In genomic region chr7:119744321-119744720, GRCm38 (mm10) we compare ENCODE assay signal across 8 mouse cellular contexts. TPM values are rescaled to one million over a fixed set of nuclear protein-coding genes. Genes with fewer than 3 reads are reported as not detected.
DNase-seq lines count a peak whose midpoint lies in the region; ATAC-seq and TF ChIP-seq lines count a peak whose summit lies in the region.

No protein-coding gene starts in this region.

- 0 out of 2 replicates have a peak, but pooled peaks cover 3% of the 10 kb centered on the region for H3K4me1 ChIP-seq in hindbrain, embryonic 14.5 days (replicated peaks; ENCODE audit: control insufficient read depth, insufficient read depth, low read length)

- no peak overlapping the region for H3K27ac ChIP-seq in left cerebral cortex, adult 2 months
- H3K27ac ChIP-seq in hindbrain, embryonic 14.5 days: no peak overlapping the region

- no peak overlapping the region for H3K4me3 ChIP-seq in left cerebral cortex, adult 2 months
- no peak overlapping the region for H3K4me3 ChIP-seq in hindbrain, embryonic 14.5 days (replicated peaks; ENCODE audit: low read length)

- H3K27me3 ChIP-seq in hindbrain, embryonic 14.5 days (ENCODE audit: control insufficient read depth, insufficient read depth, low read length): no peaks in the 10 kb centered on the region

- H3K36me3 ChIP-seq in hindbrain, embryonic 14.5 days (replicated peaks; ENCODE audit: control insufficient read depth, insufficient read depth): no peaks in the 10 kb centered on the region

- H3K4me2 ChIP-seq in hindbrain, embryonic 14.5 days (replicated peaks): peak overlapping the region; percentile 28; the same call in 1 of the 2 replicates

- intact Hi-C loops in left cerebral cortex, adult 2 months (cut with DNase I): no loop called here
- intact Hi-C loops in left cerebral cortex, postnatal 10 days (cut with DNase I): no loop called here
- intact Hi-C loops in gastrocnemius, postnatal 36 days (cut with DNase I): loop anchor here (5.0 kb wide), 1 partner anchor 1823 kb away; no protein-coding TSS in a partner anchor

- no peak for ATAC-seq in hindbrain, embryonic 14.5 days (ENCODE audit: low FRiP score)
- ATAC-seq in megakaryocyte, adult 5-6 weeks (ENCODE audit: poor library complexity, severe bottlenecking): peak; percentile 66

- no peak for DNase-seq in left cerebral cortex, adult 2 months (ENCODE audit: extremely low spot score in 1 of 2, low spot score in 2 of 2)
- DNase-seq in left cerebral cortex, postnatal 10 days (ENCODE audit: extremely low spot score in 1 of 2, low spot score in 2 of 2): no peak
- DNase-seq in c-Kit-positive CD71-positive TER-119-positive erythroid progenitor cells, embryonic 14.5 days (ENCODE audit: low spot score): peak; percentile 18
- no peak for DNase-seq in hindbrain, embryonic 14.5 days (ENCODE audit: low spot score)
- DNase-seq in thymus, postnatal 14 days: peak; percentile 22
- DNase-seq in cerebellum, adult 8-10 months: no peak
- DNase-seq in gastrocnemius, postnatal 36 days: no peak

- WGBS in hindbrain, embryonic 14.5 days: 10% methylated on average over 34 of the region's 34 CpGs

- H3K9me3 ChIP-seq in hindbrain, embryonic 14.5 days (ENCODE audit: control insufficient read depth, low read length): no peaks in the 10 kb centered on the region

- peak; percentile 10; the same call in 1 of the 2 replicates for TF ChIP-seq CTCF in left cerebral cortex, adult 2 months (IDR thresholded peaks at IDR 0.05)

- no peak overlapping the region for H3K9ac ChIP-seq in hindbrain, embryonic 14.5 days

RNA-seq across cellular contexts. Expression of gene Acsm3, which starts 16.4 kb away (rescaled TPM):
- not detected for total RNA-seq in left cerebral cortex, adult 2 months (2021)
- total RNA-seq in left cerebral cortex, postnatal 10 days (2021): not detected
- polyA plus RNA-seq in hindbrain, embryonic 14.5 days (2014; fragmentation: Nextera tagmentation; extraction: Ambion mirVana): 0.18 TPM in 1 of 2 replicates, not detected in the other
- total RNA-seq in megakaryocyte, adult 5-6 weeks (2015): not detected in 2 replicates
- 0.20 TPM in 1 of 2 replicates, not detected in the other for total RNA-seq in megakaryocyte, adult 5-6 weeks (2017)
- total RNA-seq in gastrocnemius, postnatal 36 days (2021): under 1 TPM; 0.25 to 0.54 TPM

RNA-seq across cellular contexts. Expression of gene Thumpd1, which starts 23.7 kb away (rescaled TPM):
- 10 to 100 TPM; 43.0 to 44.6 TPM for total RNA-seq in left cerebral cortex, adult 2 months (2021)
- total RNA-seq in left cerebral cortex, postnatal 10 days (2021): 10 to 100 TPM; 42.0 to 43.7 TPM
- polyA plus RNA-seq in hindbrain, embryonic 14.5 days (2014; fragmentation: Nextera tagmentation; extraction: Ambion mirVana): 76.7 and 87.9 TPM in 2 replicates
- total RNA-seq in megakaryocyte, adult 5-6 weeks (2015): 12.7 and 15.1 TPM in 2 replicates
- 36.2 and 38.1 TPM in 2 replicates for total RNA-seq in megakaryocyte, adult 5-6 weeks (2017)
- 10 to 100 TPM; 11.4 to 15.9 TPM for total RNA-seq in gastrocnemius, postnatal 36 days (2021)

RNA-seq across cellular contexts. Expression of gene Rexo5, which starts 49.5 kb away (rescaled TPM):
- total RNA-seq in left cerebral cortex, adult 2 months (2021): 1 to 10 TPM in 1 of 2 experiments, under 1 TPM in 1; 0.47 to 1.9 TPM
- total RNA-seq in left cerebral cortex, postnatal 10 days (2021): 1 to 10 TPM; 1.2 to 2.6 TPM
- 9.1 and 10.1 TPM in 2 replicates for polyA plus RNA-seq in hindbrain, embryonic 14.5 days (2014; fragmentation: Nextera tagmentation; extraction: Ambion mirVana)
- 23.1 and 31.6 TPM in 2 replicates for total RNA-seq in megakaryocyte, adult 5-6 weeks (2015)
- total RNA-seq in megakaryocyte, adult 5-6 weeks (2017): 24.5 and 38.9 TPM in 2 replicates
- total RNA-seq in gastrocnemius, postnatal 36 days (2021): 1 to 10 TPM in 1 of 2 experiments, under 1 TPM in 1; 0.54 to 1.6 TPM

RNA-seq across cellular contexts. Expression of gene Eri2, which starts 49.5 kb away (rescaled TPM):
- total RNA-seq in left cerebral cortex, adult 2 months (2021): 1 to 10 TPM; 8.2 to 8.8 TPM
- 1 to 10 TPM; 8.7 to 9.0 TPM for total RNA-seq in left cerebral cortex, postnatal 10 days (2021)
- polyA plus RNA-seq in hindbrain, embryonic 14.5 days (2014; fragmentation: Nextera tagmentation; extraction: Ambion mirVana): 16.6 and 20.7 TPM in 2 replicates
- total RNA-seq in megakaryocyte, adult 5-6 weeks (2015): 17.0 and 18.0 TPM in 2 replicates
- total RNA-seq in megakaryocyte, adult 5-6 weeks (2017): 7.6 and 10.2 TPM in 2 replicates
- total RNA-seq in gastrocnemius, postnatal 36 days (2021): 1 to 10 TPM in 1 of 2 experiments, under 1 TPM in 1; 0.54 to 1.5 TPM

RNA-seq across cellular contexts. Expression of gene Acsm4, which starts 54.5 kb away (rescaled TPM):
- total RNA-seq in left cerebral cortex, adult 2 months (2021): not detected
- not detected for total RNA-seq in left cerebral cortex, postnatal 10 days (2021)
- not detected in 2 replicates for polyA plus RNA-seq in hindbrain, embryonic 14.5 days (2014; fragmentation: Nextera tagmentation; extraction: Ambion mirVana)
- total RNA-seq in megakaryocyte, adult 5-6 weeks (2015): not detected in 2 replicates
- not detected in 2 replicates for total RNA-seq in megakaryocyte, adult 5-6 weeks (2017)
- total RNA-seq in gastrocnemius, postnatal 36 days (2021): not detected

Comparison
In these comparisons a context has a peak if more than half of its experiments do, and no peak if none do; other contexts are left out.
1. DNase-seq: peak in c-Kit-positive CD71-positive TER-119-positive erythroid progenitor cells, embryonic 14.5 days (single experiment) and thymus, postnatal 14 days (single experiment); none in left cerebral cortex, adult 2 months (0 of 2), left cerebral cortex, postnatal 10 days (0 of 2), hindbrain, embryonic 14.5 days (single experiment), cerebellum, adult 8-10 months (single experiment) and gastrocnemius, postnatal 36 days (0 of 2).
2. RNA of gene Rexo5, which starts 49.5 kb away (total RNA-seq): 23.1 to 38.9 TPM in megakaryocyte, adult 5-6 weeks; 1.2 to 2.6 TPM in left cerebral cortex, postnatal 10 days, 0.47 to 1.9 TPM in left cerebral cortex, adult 2 months and 0.54 to 1.6 TPM in gastrocnemius, postnatal 36 days; every median in the first group is over 4 times any median in the second.